Mouse (Mus musculus): Measurements from ENCODE around the gene Ipo4. TPM values are rescaled to one million over a fixed set of nuclear protein-coding genes. Genes with fewer than 3 reads are reported as not detected.

Ipo4 gene
- polyA plus RNA-seq, 1 experiment from 2014 or later = 78.9 TPM

- Histone ChIP-seq H3K27me3 (no peaks in the 10 kb centered on the region), H3K9me3 (no peaks in the 10 kb centered on the region), H3K36me3 (peaks cover 98% of the 10 kb centered on the region), H3K4me2 (no peak overlapping the region), H3K27ac (no peak overlapping the region), H3K4me3 (replicated peaks) (no peak overlapping the region), H3K4me1 (replicated peaks) (no peaks in the 10 kb centered on the region), H3K9ac (replicated peaks) (no peak overlapping the region)
- no peak for ATAC-seq (ENCODE audit: insufficient number of reproducible peaks, insufficient read depth, low FRiP score, low TSS enrichment, low read depth)
- 79% methylated on average over 27 of the region's 27 CpGs for WGBS
Measured at GRCm38 (mm10) chr14:55628077-55628827, 7.5 kb downstream of the Ipo4 start.

GRCm38 (mm10) chr14:55618486-55619195, 17.1 kb downstream of the Ipo4 start:
- Histone ChIP-seq H3K4me3 (replicated peaks) (peak overlapping the region; percentile 32), H3K4me1 (replicated peaks) (peaks cover 7% of the 10 kb centered on the region), H3K27ac (no peak overlapping the region), H3K9me3 (no peaks in the 10 kb centered on the region), H3K36me3 (peaks cover 6% of the 10 kb centered on the region; the same call in 1 of the 2 replicates), H3K9ac (replicated peaks) (no peak overlapping the region), H3K27me3 (no peaks in the 10 kb centered on the region), H3K4me2 (peak overlapping the region; percentile 45)
- 47% methylated on average over 22 of the region's 22 CpGs for WGBS
- no peak for ATAC-seq (ENCODE audit: insufficient number of reproducible peaks, insufficient read depth, low FRiP score, low TSS enrichment, low read depth)

GRCm38 (mm10) chr14:55617822-55618221, 17.9 kb downstream of the Ipo4 start, which contains the start of gene Rec8:
Gene Rec8 (plus strand): TSS chr14:55618037.
- ATAC-seq (ENCODE audit: insufficient number of reproducible peaks, insufficient read depth, low FRiP score, low TSS enrichment, low read depth) = peak; percentile 72
- peak within 1 kb of the TSS; percentile 45 for H3K4me2 ChIP-seq
- H3K9me3 ChIP-seq = no peaks in the 10 kb centered on the region
- H3K4me3 ChIP-seq (replicated peaks) = peak within 1 kb of the TSS; percentile 32
- H3K36me3 ChIP-seq = 0 out of 2 replicates have a peak, but pooled peaks cover 2% of the 10 kb centered on the region
- H3K27me3 ChIP-seq = no peaks in the 10 kb centered on the region
- WGBS = 15% methylated on average over 21 of the region's 21 CpGs
- no peak within 1 kb of the TSS for H3K27ac ChIP-seq
- peaks cover 7% of the 10 kb centered on the region for H3K4me1 ChIP-seq (replicated peaks)
- no peak within 1 kb of the TSS for H3K9ac ChIP-seq (replicated peaks)

GRCm38 (mm10) chr14:55616844-55617243, 18.9 kb downstream of the Ipo4 start:
- no peak for ATAC-seq (ENCODE audit: insufficient number of reproducible peaks, insufficient read depth, low FRiP score, low TSS enrichment, low read depth)
- no peak overlapping the region for H3K4me3 ChIP-seq (replicated peaks)
- no peaks in the 10 kb centered on the region for H3K36me3 ChIP-seq
- no peaks in the 10 kb centered on the region for H3K27me3 ChIP-seq
- no peak overlapping the region for H3K4me2 ChIP-seq
- no peak overlapping the region for H3K9ac ChIP-seq (replicated peaks)
- WGBS = 87% methylated on average over 2 of the region's 2 CpGs
- H3K27ac ChIP-seq = no peak overlapping the region
- H3K4me1 ChIP-seq (replicated peaks) = peaks cover 7% of the 10 kb centered on the region
- H3K9me3 ChIP-seq = no peaks in the 10 kb centered on the region

- no peak overlapping the region for H3K4me3 ChIP-seq (replicated peaks)
- H3K27me3 ChIP-seq = no peaks in the 10 kb centered on the region
- no peaks in the 10 kb centered on the region for H3K36me3 ChIP-seq
- WGBS = 53% methylated on average over 2 of the region's 2 CpGs
- H3K4me2 ChIP-seq = no peak overlapping the region
- H3K27ac ChIP-seq = no peak overlapping the region
- no peak for ATAC-seq (ENCODE audit: insufficient number of reproducible peaks, insufficient read depth, low FRiP score, low TSS enrichment, low read depth)
- peaks cover 7% of the 10 kb centered on the region for H3K4me1 ChIP-seq (replicated peaks)
- no peaks in the 10 kb centered on the region for H3K9me3 ChIP-seq
- no peak overlapping the region for H3K9ac ChIP-seq (replicated peaks)
Measured at GRCm38 (mm10) chr14:55615876-55616275, 19.9 kb downstream of the Ipo4 start.

GRCm38 (mm10) chr14:55614565-55615178, 21.1 kb downstream of the Ipo4 start:
- H3K27ac ChIP-seq = no peak overlapping the region
- H3K9me3 ChIP-seq = no peaks in the 10 kb centered on the region
- peaks cover 7% of the 10 kb centered on the region for H3K4me1 ChIP-seq (replicated peaks)
- peaks cover 6% of the 10 kb centered on the region for H3K36me3 ChIP-seq
- no peak overlapping the region for H3K9ac ChIP-seq (replicated peaks)
- no peak for ATAC-seq (ENCODE audit: insufficient number of reproducible peaks, insufficient read depth, low FRiP score, low TSS enrichment, low read depth)
- WGBS = 81% methylated on average over 7 of the region's 7 CpGs
- H3K4me3 ChIP-seq (replicated peaks) = no peak overlapping the region
- H3K4me2 ChIP-seq = no peak overlapping the region
- H3K27me3 ChIP-seq = no peaks in the 10 kb centered on the region

- WGBS = 81% methylated on average over 6 of the region's 6 CpGs
- ATAC-seq (ENCODE audit: insufficient number of reproducible peaks, insufficient read depth, low FRiP score, low TSS enrichment, low read depth) = no peak
- no peak overlapping the region for H3K4me3 ChIP-seq (replicated peaks)
Measured at GRCm38 (mm10) chr14:55613346-55613745, 22.4 kb downstream of the Ipo4 start.

GRCm38 (mm10) chr14:55608339-55608738, 27.4 kb downstream of the Ipo4 start:
- ATAC-seq (ENCODE audit: insufficient number of reproducible peaks, insufficient read depth, low FRiP score, low TSS enrichment, low read depth) = no peak
- Histone ChIP-seq H3K4me3 (replicated peaks) (no peak overlapping the region), H3K36me3 (peaks cover 51% of the 10 kb centered on the region), H3K27ac (no peak overlapping the region), H3K9me3 (no peaks in the 10 kb centered on the region), H3K4me2 (no peak overlapping the region), H3K4me1 (replicated peaks) (peaks cover 6% of the 10 kb centered on the region), H3K9ac (replicated peaks) (no peak overlapping the region), H3K27me3 (no peaks in the 10 kb centered on the region)
- WGBS = 96% methylated on average over 6 of the region's 6 CpGs

More at GRCm38 (mm10) chr14:55613346-55613745, 22.4 kb downstream of the Ipo4 start:
- Histone ChIP-seq H3K27me3 (no peaks in the 10 kb centered on the region), H3K27ac (no peak overlapping the region), H3K9ac (replicated peaks) (no peak overlapping the region), H3K4me1 (replicated peaks) (peaks cover under 1% of the 10 kb centered on the region; the same call in 1 of the 2 replicates), H3K4me2 (no peak overlapping the region), H3K36me3 (peaks cover 19% of the 10 kb centered on the region), H3K9me3 (no peaks in the 10 kb centered on the region)

- Histone ChIP-seq H3K4me3 (replicated peaks) (no peak overlapping the region), H3K4me2 (no peak overlapping the region), H3K36me3 (peaks cover 75% of the 10 kb centered on the region), H3K9ac (replicated peaks) (no peak overlapping the region), H3K27ac (no peak overlapping the region), H3K9me3 (no peaks in the 10 kb centered on the region), H3K27me3 (no peaks in the 10 kb centered on the region), H3K4me1 (replicated peaks) (peaks cover 6% of the 10 kb centered on the region)
- no peak for ATAC-seq (ENCODE audit: insufficient number of reproducible peaks, insufficient read depth, low FRiP score, low TSS enrichment, low read depth)
- 91% methylated on average over 16 of the region's 16 CpGs for WGBS
Measured at GRCm38 (mm10) chr14:55605743-55606459, 29.9 kb downstream of the Ipo4 start.

GRCm38 (mm10) chr14:55604823-55605222, 30.9 kb downstream of the Ipo4 start:
- Histone ChIP-seq H3K4me1 (replicated peaks) (peaks cover 6% of the 10 kb centered on the region), H3K27me3 (no peaks in the 10 kb centered on the region), H3K36me3 (peaks cover 82% of the 10 kb centered on the region), H3K4me2 (peak overlapping the region; percentile 57; the same call in 1 of the 2 replicates), H3K9ac (replicated peaks) (no peak overlapping the region), H3K27ac (no peak overlapping the region), H3K4me3 (replicated peaks) (no peak overlapping the region), H3K9me3 (no peaks in the 10 kb centered on the region)
- no peak for ATAC-seq (ENCODE audit: insufficient number of reproducible peaks, insufficient read depth, low FRiP score, low TSS enrichment, low read depth)
- WGBS = 87% methylated on average over 11 of the region's 11 CpGs

All from limb, embryonic 12.5 days (tissue).